Mouse (Mus musculus) E14TG2a.4 (cell line): ENCODE measurements around the gene Med13l.

Experiments
- CTCF ChIP-seq: conservative IDR thresholded peaks from 2 replicates; pipeline ENCODE4 v1.5.1; 2014; ENCODE audit warnings: low read length
- NANOG ChIP-seq: IDR thresholded peaks from 2 replicates; pipeline ENCODE4 v1.6.1; 2014; ENCODE audit warnings: borderline replicate concordance, low read length, mixed read lengths
- POU5F1 ChIP-seq: IDR thresholded peaks from 2 replicates; pipeline ENCODE4 v1.6.1; 2014; ENCODE audit warnings: low read length, borderline replicate concordance

- TF ChIP-seq CTCF (no peak), POU5F1 (no peak), NANOG (no peak)
Observed at GRCm38 (mm10) chr5:118735738-118736137, 175.3 kb downstream of the Med13l start.
